Mouse (Mus musculus) retina, postnatal 7 days (tissue): ENCODE data around the gene Palld.

Source experiments
- DNase-seq: peaks from one replicate; pipeline ENCODE4 v3.0.0-alpha.2; 2012; ENCODE audit warnings: low read depth, low spot score

Gene Palld

GRCm38 (mm10) chr8:61589972-61590391, 312.5 kb downstream of the Palld start:
- no peak for DNase-seq

- no peak for DNase-seq
These were observed 314.2 kb downstream of the Palld start for GRCm38 (mm10) chr8:61588336-61588735.

- DNase-seq, result no peak
These were observed 314.8 kb downstream of the Palld start for GRCm38 (mm10) chr8:61587731-61588130.

GRCm38 (mm10) chr8:61586529-61586928, 316.0 kb downstream of the Palld start:
- no peak for DNase-seq

- no peak for DNase-seq
These were observed 316.7 kb downstream of the Palld start for GRCm38 (mm10) chr8:61585746-61586145.

- DNase-seq, result no peak
These were observed 317.6 kb downstream of the Palld start for GRCm38 (mm10) chr8:61584714-61585383.

GRCm38 (mm10) chr8:61582547-61582946, 319.9 kb downstream of the Palld start:
- no peak for DNase-seq

- no peak for DNase-seq
These were observed 321.2 kb downstream of the Palld start for GRCm38 (mm10) chr8:61581259-61581658.

- no peak for DNase-seq
These were observed 322.7 kb downstream of the Palld start for GRCm38 (mm10) chr8:61579831-61580230.

- no peak for DNase-seq
These were observed 323.7 kb downstream of the Palld start for GRCm38 (mm10) chr8:61578754-61579153.

- no peak for DNase-seq
These were observed 327.3 kb downstream of the Palld start for GRCm38 (mm10) chr8:61575096-61575653.

GRCm38 (mm10) chr8:61574526-61574925, 328.0 kb downstream of the Palld start:
- no peak for DNase-seq

GRCm38 (mm10) chr8:61573179-61573937, 329.1 kb downstream of the Palld start:
- no peak for DNase-seq

GRCm38 (mm10) chr8:61572697-61573096, 329.8 kb downstream of the Palld start:
- no peak for DNase-seq

GRCm38 (mm10) chr8:61570637-61571036, 331.9 kb downstream of the Palld start:
- no peak for DNase-seq

- no peak for DNase-seq
These were observed 332.8 kb downstream of the Palld start for GRCm38 (mm10) chr8:61569721-61570120.

GRCm38 (mm10) chr8:61569211-61569610, 333.3 kb downstream of the Palld start:
- no peak for DNase-seq

GRCm38 (mm10) chr8:61563378-61563777, 339.1 kb downstream of the Palld start:
- DNase-seq, result no peak

- no peak for DNase-seq
These were observed 339.9 kb downstream of the Palld start for GRCm38 (mm10) chr8:61562626-61563025.

- DNase-seq, result no peak
These were observed 341.3 kb downstream of the Palld start for GRCm38 (mm10) chr8:61561220-61561619.

- DNase-seq, result no peak
These were observed 342.5 kb downstream of the Palld start for GRCm38 (mm10) chr8:61559979-61560378.

GRCm38 (mm10) chr8:61559450-61559849, 343.0 kb downstream of the Palld start:
- DNase-seq, result no peak
